Mouse (Mus musculus): ENCODE measurements at regions not wholly inside any gene's neighbourhood (a gene's known extent, or its start where the extent isn't known, plus 50 kb on each side); places are given as distances from the start of the nearest gene placed in this dataset.

DNA sequence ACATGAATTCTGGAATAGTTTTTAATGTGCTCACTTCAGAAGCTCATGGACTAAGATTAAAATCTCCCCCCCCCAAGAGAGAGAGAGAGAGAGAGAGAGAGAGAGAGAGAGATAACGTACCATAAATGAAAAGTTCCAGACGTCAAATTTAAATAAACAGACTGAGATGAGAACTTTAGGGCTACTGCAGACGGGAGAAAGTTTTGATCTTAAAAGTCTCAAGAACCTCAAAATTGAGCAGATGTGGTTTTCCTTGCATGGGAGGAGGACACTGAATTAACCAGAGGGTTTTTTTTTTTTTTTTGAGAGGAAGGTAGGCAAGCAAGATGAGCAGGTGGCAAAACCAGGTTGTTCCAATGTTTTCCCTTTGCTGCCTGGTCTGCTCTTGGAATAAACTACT, 108.0 kb upstream of the 4933412E24Rik start:
- in situ Hi-C loops (cut with MboI; ENCODE audit: low pct_unique_long_range_greater_than_20kb in 1 of 2, low sequenced_read_pairs in 2 of 2, unreplicated experiment in 1 of 2) = no loop called here

GRCm38 (mm10) chr15:60119926-60120325, 103.5 kb upstream of the 4933412E24Rik start:
- in situ Hi-C loops (cut with MboI; ENCODE audit: low pct_unique_long_range_greater_than_20kb in 1 of 2, low sequenced_read_pairs in 2 of 2, unreplicated experiment in 1 of 2) = no loop called here

GRCm38 (mm10) chr15:60111885-60112284, 95.5 kb upstream of the 4933412E24Rik start:
- in situ Hi-C loops (cut with MboI; ENCODE audit: low pct_unique_long_range_greater_than_20kb in 1 of 2, low sequenced_read_pairs in 2 of 2, unreplicated experiment in 1 of 2) = no loop called here

GRCm38 (mm10) chr15:60111046-60111445, 94.6 kb upstream of the 4933412E24Rik start:
- in situ Hi-C loops (cut with MboI; ENCODE audit: low pct_unique_long_range_greater_than_20kb in 1 of 2, low sequenced_read_pairs in 2 of 2, unreplicated experiment in 1 of 2) = no loop called here

DNA sequence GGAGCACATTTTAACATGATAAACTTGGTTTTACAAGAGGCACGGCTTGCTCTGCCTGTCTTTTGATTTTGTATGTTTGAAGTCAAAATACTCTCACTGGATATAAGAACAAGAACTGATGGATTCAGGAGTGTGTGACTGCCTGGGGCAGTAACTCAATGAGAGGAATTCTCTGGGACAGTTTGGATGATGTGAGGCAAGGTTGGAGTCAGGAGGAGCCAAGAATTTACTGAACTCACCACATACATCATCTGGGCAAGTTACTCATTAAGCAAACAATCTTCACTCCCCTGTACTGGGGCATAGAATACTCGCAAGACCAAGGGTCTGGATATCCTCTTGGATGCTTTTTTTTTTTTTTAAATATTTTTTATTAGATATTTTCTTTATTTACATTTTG, 87.7 kb upstream of the 4933412E24Rik start:
- in situ Hi-C loops (cut with MboI; ENCODE audit: low pct_unique_long_range_greater_than_20kb in 1 of 2, low sequenced_read_pairs in 2 of 2, unreplicated experiment in 1 of 2) = no loop called here

DNA sequence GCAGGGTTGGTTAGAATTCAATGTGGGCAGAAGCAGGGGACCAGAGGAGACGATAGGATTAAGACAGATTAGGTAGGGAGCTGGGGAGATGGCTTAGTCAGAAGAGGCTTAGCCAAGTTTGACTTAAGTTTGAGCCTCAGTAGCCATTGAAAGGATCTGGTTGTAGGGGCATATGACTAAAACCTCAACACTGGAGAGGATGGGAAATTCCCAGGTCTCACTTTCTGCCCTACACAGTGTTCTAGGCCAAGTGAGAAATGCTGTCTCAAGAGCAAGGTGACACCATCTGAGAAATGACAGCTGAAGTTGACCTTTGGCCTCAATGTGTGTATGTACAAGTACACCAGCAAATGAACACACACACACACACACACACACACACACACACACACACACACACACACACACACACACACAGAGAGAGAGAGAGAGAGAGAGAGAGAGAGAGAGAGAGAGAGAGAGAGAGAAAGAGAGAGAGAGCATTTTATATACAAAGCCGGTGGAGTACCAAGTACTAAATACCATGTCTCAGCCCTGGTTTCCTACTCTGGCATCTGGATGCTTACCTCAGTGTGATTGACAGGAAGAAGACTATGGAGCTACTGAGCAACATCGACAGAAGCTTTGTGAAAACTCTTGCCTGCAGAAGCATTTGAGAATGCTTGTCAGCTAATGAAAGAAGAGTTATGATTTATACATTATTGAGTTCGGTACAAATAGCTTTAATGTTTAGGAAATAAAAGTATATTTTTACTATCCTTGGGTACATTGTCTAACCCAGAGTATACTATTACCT, 85.3 kb upstream of the 4933412E24Rik start:
- in situ Hi-C loops (cut with MboI; ENCODE audit: low pct_unique_long_range_greater_than_20kb in 1 of 2, low sequenced_read_pairs in 2 of 2, unreplicated experiment in 1 of 2) = no loop called here

- in situ Hi-C loops (cut with MboI; ENCODE audit: low pct_unique_long_range_greater_than_20kb in 1 of 2, low sequenced_read_pairs in 2 of 2, unreplicated experiment in 1 of 2) = no loop called here
These were observed 80.7 kb upstream of the 4933412E24Rik start for GRCm38 (mm10) chr15:60097141-60097540.

- in situ Hi-C loops (cut with MboI; ENCODE audit: low pct_unique_long_range_greater_than_20kb in 1 of 2, low sequenced_read_pairs in 2 of 2, unreplicated experiment in 1 of 2) = no loop called here
These were observed 79.7 kb upstream of the 4933412E24Rik start for GRCm38 (mm10) chr15:60096131-60096530.

DNA sequence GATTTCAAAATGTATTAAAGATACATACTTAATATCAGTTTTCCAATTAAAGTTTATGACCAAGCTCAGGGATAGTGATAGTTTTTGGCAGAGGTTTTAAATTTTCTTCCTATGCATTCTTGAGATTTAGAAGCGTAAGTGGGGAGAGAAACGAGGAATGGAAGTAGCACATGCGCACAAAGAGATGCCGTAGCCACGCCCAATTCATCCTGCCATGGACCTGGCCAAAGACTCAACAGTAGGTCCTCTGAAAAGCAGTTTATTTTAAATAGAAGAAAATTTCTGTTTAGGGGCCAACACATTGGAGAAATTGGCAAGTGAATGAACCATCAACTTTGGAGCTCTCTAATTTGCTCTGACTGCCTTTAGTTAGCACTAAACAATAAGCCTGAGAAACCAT, 73.5 kb upstream of the 4933412E24Rik start:
- in situ Hi-C loops (cut with MboI; ENCODE audit: low pct_unique_long_range_greater_than_20kb in 1 of 2, low sequenced_read_pairs in 2 of 2, unreplicated experiment in 1 of 2) = no loop called here

DNA sequence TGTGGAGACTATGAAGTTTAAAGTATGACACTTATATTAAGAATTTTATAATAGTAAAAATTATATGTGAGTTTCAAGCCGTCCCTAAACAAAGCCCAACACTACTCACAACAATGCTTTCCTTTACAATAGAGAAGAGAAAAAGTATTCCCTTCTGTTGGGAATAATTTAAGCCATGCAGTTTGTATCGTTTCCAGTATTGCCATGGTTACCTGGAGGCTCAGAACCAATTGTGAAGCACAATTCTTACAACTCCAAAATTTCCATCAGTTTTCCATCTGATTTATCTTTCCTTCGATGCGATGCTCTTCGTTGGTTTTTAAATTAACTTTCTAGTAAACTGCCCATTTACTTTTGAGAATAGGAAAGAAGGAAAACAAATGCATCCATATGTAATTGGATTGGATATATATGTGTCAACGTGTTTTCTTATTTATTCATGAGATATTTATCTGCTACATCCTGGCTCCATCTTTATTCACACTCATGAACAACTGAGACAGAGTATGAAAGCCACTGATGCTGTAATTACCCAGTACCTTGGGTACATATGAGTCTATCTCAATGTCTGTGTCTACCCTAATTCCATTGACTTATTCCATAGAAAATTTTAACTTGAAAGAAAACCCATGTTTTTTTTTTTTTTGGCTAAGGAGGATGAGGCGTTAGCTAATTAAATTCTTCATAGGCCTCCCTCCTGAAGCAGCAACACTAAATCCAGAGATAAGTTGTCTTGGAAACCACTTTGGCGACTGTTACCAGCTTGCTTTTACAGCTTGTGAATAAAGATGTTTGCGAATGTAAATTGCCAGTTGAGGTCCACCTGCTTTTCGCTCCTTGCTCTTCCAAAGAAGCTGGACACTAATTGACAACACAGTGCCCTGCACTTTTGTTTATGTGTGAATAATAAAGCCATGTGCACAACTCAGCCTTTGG, 72.8 kb upstream of the 4933412E24Rik start:
- in situ Hi-C loops (cut with MboI; ENCODE audit: low pct_unique_long_range_greater_than_20kb in 1 of 2, low sequenced_read_pairs in 2 of 2, unreplicated experiment in 1 of 2) = no loop called here

Data from mouse embryonic stem cell (cell line).